Mouse (Mus musculus) embryonic facial prominence, embryonic 14.5 days (tissue): ENCODE measurements at regions not wholly inside any gene's neighbourhood (a gene's known extent, or its start where the extent isn't known, plus 50 kb on each side); places are given as distances from the start of the nearest gene placed in this dataset.

ENCODE experiments used
- ATAC-seq: fragments of 200-750 bp; cut with Nextera tagmentation; 2 replicates; pipeline ENCODE4 v1.8.0; 2017; ENCODE audit warnings: low read depth, moderate number of reproducible peaks, moderate TSS enrichment
- DNase-seq: peaks from one replicate; pipeline ENCODE4 v3.0.0-alpha.2; 2015; ENCODE audit warnings: low spot score
- H3K27ac ChIP-seq: fragments of 300-500 bp; sonication (generic); replicated peaks from 2 replicates; pipeline ENCODE4 v1.5.1; 2014; ENCODE audit warnings: low read depth, mild to moderate bottlenecking, low read length, moderate library complexity
- H3K27me3 ChIP-seq: fragments of 300-500 bp; sonication (generic); replicated peaks from 2 replicates; pipeline ENCODE4 v1.6.1; 2014; ENCODE audit warnings: low read length; ENCODE audit not compliant: control insufficient read depth, insufficient read depth
- H3K36me3 ChIP-seq: fragments of 300-500 bp; sonication (generic); 2 replicates; pipeline ENCODE4 v1.6.1; 2014; ENCODE audit warnings: low read length, mixed read lengths; ENCODE audit not compliant: control insufficient read depth, insufficient read depth
- H3K4me1 ChIP-seq: fragments of 300-500 bp; sonication (generic); 2 replicates; pipeline ENCODE4 v1.6.1; 2014; ENCODE audit warnings: antibody characterized with exemption, low read length; ENCODE audit not compliant: control insufficient read depth, insufficient read depth
- H3K4me2 ChIP-seq: fragments of 300-500 bp; sonication (generic); 2 replicates; pipeline ENCODE4 v1.6.1; 2014; ENCODE audit warnings: low read depth, mild to moderate bottlenecking, low read length, moderate library complexity, mixed read lengths
- H3K4me3 ChIP-seq: fragments of 300-500 bp; sonication (generic); 2 replicates; pipeline ENCODE4 v1.5.1; 2014; ENCODE audit warnings: low read depth, mild to moderate bottlenecking, low read length
- H3K9ac ChIP-seq: fragments of 300-500 bp; sonication (generic); 2 replicates; pipeline ENCODE4 v1.6.1; 2014; ENCODE audit warnings: low read depth, mild to moderate bottlenecking, low read length, moderate library complexity, mixed read lengths
- H3K9me3 ChIP-seq: fragments of 300-500 bp; sonication (generic); 2 replicates; pipeline ENCODE4 v1.6.1; 2016; ENCODE audit warnings: low read length; ENCODE audit not compliant: control insufficient read depth
- WGBS: fragments of 180-500 bp; shearing (Covaris S2); extraction: QIAGEN DNeasy Blood & Tissue Kit; methylation state at CpG from one replicate; pipeline ENCODE4 v1.1.7; 2014; 5-methylcytosine and 5-hydroxymethylcytosine counted together

- Histone ChIP-seq H3K9me3 (no peaks in the 10 kb centered on the region), H3K27me3 (no peaks in the 10 kb centered on the region), H3K4me2 (no peak overlapping the region), H3K4me3 (no peak overlapping the region), H3K27ac (no peak overlapping the region), H3K36me3 (no peaks in the 10 kb centered on the region), H3K9ac (no peak overlapping the region), H3K4me1 (peaks cover 6% of the 10 kb centered on the region; the same call in 1 of the 2 replicates)
- DNase-seq (peak; percentile 9), ATAC-seq (no peak)
- WGBS: 50% methylated on average over 3 of the region's 3 CpGs
Observed at GRCm38 (mm10) chr13:26282291-26282690, 487.7 kb downstream of the Hdgfl1 start.

- ATAC-seq (no peak), DNase-seq (no peak)
- Histone ChIP-seq H3K27ac (no peak overlapping the region), H3K9me3 (no peaks in the 10 kb centered on the region), H3K36me3 (no peaks in the 10 kb centered on the region), H3K27me3 (no peaks in the 10 kb centered on the region), H3K9ac (no peak overlapping the region), H3K4me3 (no peak overlapping the region), H3K4me1 (no peaks in the 10 kb centered on the region), H3K4me2 (no peak overlapping the region)
- 61% methylated on average over 3 of the region's 3 CpGs for WGBS
Observed at GRCm38 (mm10) chr13:26272850-26273249, 497.1 kb downstream of the Hdgfl1 start.

GRCm38 (mm10) chr13:26267501-26267900 lies 502.5 kb downstream of the Hdgfl1 start:
- WGBS: 89% methylated on average over 2 of the region's 2 CpGs
- Histone ChIP-seq H3K4me3 (no peak overlapping the region), H3K36me3 (no peaks in the 10 kb centered on the region), H3K9me3 (no peaks in the 10 kb centered on the region), H3K27me3 (no peaks in the 10 kb centered on the region), H3K4me1 (no peaks in the 10 kb centered on the region), H3K9ac (no peak overlapping the region), H3K27ac (no peak overlapping the region), H3K4me2 (no peak overlapping the region)
- no peak for DNase-seq
- no peak for ATAC-seq

- Histone ChIP-seq H3K27ac (no peak overlapping the region), H3K4me3 (no peak overlapping the region), H3K9me3 (no peaks in the 10 kb centered on the region), H3K4me2 (no peak overlapping the region), H3K27me3 (no peaks in the 10 kb centered on the region), H3K9ac (no peak overlapping the region), H3K4me1 (no peaks in the 10 kb centered on the region), H3K36me3 (no peaks in the 10 kb centered on the region)
- DNase-seq (no peak), ATAC-seq (no peak)
- 60% methylated on average over 5 of the region's 5 CpGs for WGBS
Observed at GRCm38 (mm10) chr13:26235941-26236340, 534.0 kb downstream of the Hdgfl1 start.

- 52% methylated on average over 1 of the region's 1 CpGs for WGBS
- Histone ChIP-seq H3K9ac (no peak overlapping the region), H3K9me3 (no peaks in the 10 kb centered on the region), H3K27me3 (no peaks in the 10 kb centered on the region), H3K4me3 (no peak overlapping the region), H3K4me2 (no peak overlapping the region), H3K27ac (no peak overlapping the region), H3K36me3 (no peaks in the 10 kb centered on the region), H3K4me1 (no peaks in the 10 kb centered on the region)
- no peak for DNase-seq
- no peak for ATAC-seq
Observed at GRCm38 (mm10) chr13:26234703-26235102, 535.3 kb downstream of the Hdgfl1 start.

GRCm38 (mm10) chr13:26217299-26217698 lies 552.7 kb downstream of the Hdgfl1 start:
- 68% methylated on average over 3 of the region's 3 CpGs for WGBS
- no peaks in the 10 kb centered on the region for H3K4me1 ChIP-seq
- ATAC-seq (no peak), DNase-seq (no peak)
- no peaks in the 10 kb centered on the region for H3K9me3 ChIP-seq
- no peak overlapping the region for H3K4me2 ChIP-seq
- H3K27me3 ChIP-seq: no peaks in the 10 kb centered on the region
- H3K9ac ChIP-seq: no peak overlapping the region
- H3K4me3 ChIP-seq: no peak overlapping the region
- H3K27ac ChIP-seq: no peak overlapping the region
- H3K36me3 ChIP-seq: no peaks in the 10 kb centered on the region

- no peaks in the 10 kb centered on the region for H3K27me3 ChIP-seq
- H3K9ac ChIP-seq: no peak overlapping the region
- no peak for ATAC-seq
- no peak for DNase-seq
- H3K4me3 ChIP-seq: no peak overlapping the region
- H3K36me3 ChIP-seq: no peaks in the 10 kb centered on the region
- no peak overlapping the region for H3K4me2 ChIP-seq
- no peak overlapping the region for H3K27ac ChIP-seq
- no peaks in the 10 kb centered on the region for H3K9me3 ChIP-seq
- H3K4me1 ChIP-seq: no peaks in the 10 kb centered on the region
Observed at GRCm38 (mm10) chr13:26216579-26216978, 553.4 kb downstream of the Hdgfl1 start.

GRCm38 (mm10) chr13:26205532-26206105 lies 564.3 kb downstream of the Hdgfl1 start:
- ATAC-seq: peak; percentile 70; the same call in 1 of the 2 replicates
- Histone ChIP-seq H3K4me1 (0 out of 2 replicates have a peak, but pooled peaks cover 2% of the 10 kb centered on the region), H3K4me2 (no peak overlapping the region), H3K36me3 (no peaks in the 10 kb centered on the region), H3K4me3 (no peak overlapping the region), H3K9me3 (0 out of 2 replicates have a peak, but pooled peaks cover 3% of the 10 kb centered on the region), H3K27ac (no peak overlapping the region), H3K9ac (no peak overlapping the region), H3K27me3 (no peaks in the 10 kb centered on the region)
- 51% methylated on average over 1 of the region's 1 CpGs for WGBS
- peak; percentile 73 for DNase-seq

DNA sequence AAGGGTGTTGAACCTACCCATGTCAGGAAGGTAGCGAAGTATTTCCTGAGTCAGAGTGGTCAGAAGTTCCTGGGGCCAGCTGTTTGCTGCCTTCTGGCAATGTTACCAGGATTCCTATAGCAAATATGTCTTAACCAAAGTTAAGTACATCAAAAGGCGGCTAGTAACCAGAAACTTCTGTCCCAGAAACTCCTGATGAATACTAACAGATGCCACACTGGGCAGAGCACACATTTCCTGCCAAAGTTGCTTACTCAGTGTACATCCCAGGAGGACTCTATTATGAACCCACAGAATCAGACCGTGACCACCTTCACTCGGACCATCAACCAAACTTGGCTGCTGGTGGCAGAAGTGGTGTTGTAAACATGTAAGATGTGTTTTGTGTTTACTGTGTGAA lies 575.3 kb downstream of the Hdgfl1 start:
- no peaks in the 10 kb centered on the region for H3K9me3 ChIP-seq
- no peaks in the 10 kb centered on the region for H3K36me3 ChIP-seq
- ATAC-seq (no peak), DNase-seq (peak; percentile 62)
- no peak overlapping the region for H3K4me2 ChIP-seq
- WGBS: 50% methylated on average over 4 of the region's 4 CpGs
- H3K4me3 ChIP-seq: no peak overlapping the region
- no peak overlapping the region for H3K9ac ChIP-seq
- no peak overlapping the region for H3K27ac ChIP-seq
- no peaks in the 10 kb centered on the region for H3K4me1 ChIP-seq
- no peaks in the 10 kb centered on the region for H3K27me3 ChIP-seq
